Mouse (Mus musculus): ENCODE data around the gene Opa3. TPM values are rescaled to one million over a fixed set of nuclear protein-coding genes. Genes with fewer than 3 reads are reported as not detected.

The Opa3 gene
- polyA plus RNA-seq, 1 experiment from 2014 or later: 17.3 TPM

DNA sequence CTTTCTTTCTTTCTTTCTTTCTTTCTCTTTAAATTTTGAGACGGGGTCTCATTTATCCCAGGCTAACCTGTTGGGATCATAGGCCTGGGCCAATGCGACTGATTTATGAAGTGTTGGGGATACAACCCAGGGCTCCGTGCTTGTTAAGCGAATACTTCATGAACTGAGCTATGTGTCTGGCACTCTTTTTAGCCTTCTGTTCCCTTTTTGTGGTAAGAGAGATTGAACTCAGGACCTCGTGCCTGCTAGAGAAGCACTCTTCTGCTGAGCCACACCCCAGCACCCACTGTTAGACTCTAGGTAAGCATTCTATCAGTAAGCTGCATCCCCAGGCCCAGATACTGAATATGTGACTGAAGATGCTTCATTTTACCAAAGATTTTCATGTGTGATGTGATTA, 10.6 kb upstream of the Opa3 start:
- DNase-seq (no peak), ATAC-seq (ENCODE audit: low read depth) (no peak)
- Histone ChIP-seq H3K4me3 (replicated peaks) (no peak overlapping the region), H3K9me3 (replicated peaks) (no peaks in the 10 kb centered on the region), H3K36me3 (no peaks in the 10 kb centered on the region), H3K9ac (no peak overlapping the region), H3K27me3 (peaks cover 55% of the 10 kb centered on the region), H3K4me1 (replicated peaks) (peaks cover 11% of the 10 kb centered on the region), H3K27ac (no peak overlapping the region), H3K4me2 (no peak overlapping the region)
- 21% methylated on average over 5 of the region's 5 CpGs for WGBS (ENCODE audit: insufficient replicate concordance)

DNA sequence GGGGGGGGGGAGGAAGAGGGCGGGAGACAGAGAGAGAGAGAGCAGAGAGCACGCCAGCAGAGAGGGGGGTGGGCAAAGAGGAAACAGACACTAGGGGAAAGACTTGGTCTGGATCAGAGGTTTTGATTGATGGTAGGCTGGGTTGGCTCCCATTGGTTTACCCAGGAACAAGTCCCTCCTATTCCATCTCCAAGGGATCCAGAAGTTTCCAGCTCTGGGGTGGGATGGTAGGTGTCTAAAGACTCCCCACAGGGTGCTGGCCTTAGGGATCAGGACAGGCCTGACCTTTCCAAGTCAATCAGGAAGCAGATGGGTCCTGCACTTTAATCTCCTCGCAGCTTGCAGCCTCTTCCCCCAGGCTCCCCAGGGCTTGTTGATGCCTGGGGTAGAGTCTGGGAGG, 10.2 kb upstream of the Opa3 start:
- ATAC-seq (ENCODE audit: low read depth) (peak; percentile 25; the same call in 1 of the 2 replicates), DNase-seq (no peak)
- Histone ChIP-seq H3K27me3 (peaks cover 51% of the 10 kb centered on the region), H3K4me2 (no peak overlapping the region), H3K27ac (no peak overlapping the region), H3K4me1 (replicated peaks) (peaks cover 9% of the 10 kb centered on the region), H3K4me3 (replicated peaks) (no peak overlapping the region), H3K36me3 (no peaks in the 10 kb centered on the region), H3K9me3 (replicated peaks) (no peaks in the 10 kb centered on the region), H3K9ac (no peak overlapping the region)
- WGBS (ENCODE audit: insufficient replicate concordance): 0% methylated on average over 2 of the region's 3 CpGs

DNA sequence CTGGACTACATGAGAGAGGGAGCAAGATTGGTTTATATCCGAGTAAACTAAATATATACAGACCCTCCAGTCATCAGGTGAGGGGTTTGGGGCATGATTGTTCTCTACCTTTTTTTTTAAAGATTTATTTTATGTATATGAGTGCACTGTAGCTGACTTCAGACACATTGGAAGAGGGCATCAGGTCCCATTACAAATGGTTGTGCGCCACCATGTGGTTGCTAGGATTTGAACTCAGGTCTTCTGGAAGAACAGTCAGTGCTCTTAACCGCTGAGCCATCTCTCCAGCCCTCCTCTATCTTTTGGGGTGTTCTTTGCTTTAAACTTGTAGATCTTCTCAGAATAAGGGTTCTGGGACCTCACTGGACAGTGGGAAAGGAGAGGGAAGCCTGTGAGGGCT, 8.1 kb upstream of the Opa3 start:
- Histone ChIP-seq H3K27me3 (peaks cover 30% of the 10 kb centered on the region), H3K9ac (no peak overlapping the region), H3K27ac (no peak overlapping the region), H3K4me1 (replicated peaks) (peaks cover 30% of the 10 kb centered on the region), H3K4me3 (replicated peaks) (no peak overlapping the region), H3K9me3 (replicated peaks) (no peaks in the 10 kb centered on the region), H3K4me2 (no peak overlapping the region), H3K36me3 (peaks cover 7% of the 10 kb centered on the region; the same call in 1 of the 2 replicates)
- 65% methylated on average over 3 of the region's 3 CpGs for WGBS (ENCODE audit: insufficient replicate concordance)
- DNase-seq (no peak), ATAC-seq (ENCODE audit: low read depth) (no peak)

DNA sequence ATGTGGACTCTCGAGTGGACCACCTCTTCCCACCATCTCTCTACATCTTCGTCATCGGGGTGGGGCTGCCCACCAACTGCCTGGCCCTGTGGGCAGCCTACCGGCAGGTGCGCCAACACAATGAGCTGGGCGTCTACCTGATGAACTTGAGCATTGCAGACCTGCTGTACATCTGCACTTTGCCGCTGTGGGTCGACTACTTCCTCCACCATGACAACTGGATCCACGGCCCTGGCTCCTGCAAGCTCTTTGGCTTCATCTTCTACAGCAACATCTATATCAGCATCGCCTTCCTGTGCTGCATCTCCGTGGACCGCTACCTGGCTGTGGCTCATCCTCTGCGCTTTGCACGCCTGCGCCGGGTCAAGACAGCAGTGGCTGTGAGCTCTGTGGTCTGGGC, 5.9 kb upstream of the Opa3 start:
- H3K4me1 ChIP-seq (replicated peaks): peaks cover 51% of the 10 kb centered on the region

DNA sequence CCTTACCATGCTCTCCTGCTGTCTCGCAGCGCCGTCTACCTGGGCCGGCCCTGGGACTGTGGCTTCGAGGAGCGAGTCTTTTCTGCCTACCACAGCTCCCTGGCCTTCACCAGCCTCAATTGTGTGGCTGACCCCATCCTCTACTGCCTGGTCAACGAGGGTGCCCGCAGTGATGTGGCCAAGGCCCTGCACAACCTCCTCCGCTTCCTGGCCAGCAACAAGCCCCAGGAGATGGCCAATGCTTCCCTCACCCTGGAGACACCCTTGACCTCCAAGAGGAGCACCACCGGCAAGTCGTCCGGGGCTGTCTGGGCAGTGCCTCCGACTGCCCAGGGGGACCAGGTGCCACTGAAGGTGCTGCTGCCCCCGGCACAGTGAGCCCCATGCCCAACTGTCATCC, 5.3 kb upstream of the Opa3 start:
- Histone ChIP-seq H3K9ac (no peak overlapping the region), H3K4me2 (no peak overlapping the region), H3K9me3 (replicated peaks) (no peaks in the 10 kb centered on the region), H3K27me3 (peaks cover 12% of the 10 kb centered on the region), H3K4me3 (replicated peaks) (no peak overlapping the region), H3K4me1 (replicated peaks) (peaks cover 48% of the 10 kb centered on the region), H3K36me3 (peaks cover 16% of the 10 kb centered on the region), H3K27ac (no peak overlapping the region)
- DNase-seq (no peak), ATAC-seq (ENCODE audit: low read depth) (no peak)
- WGBS (ENCODE audit: insufficient replicate concordance): 84% methylated on average over 14 of the region's 14 CpGs

More for the DNA sequence above, 5.9 kb upstream of the Opa3 start:
- ATAC-seq (ENCODE audit: low read depth) (no peak), DNase-seq (no peak)
- Histone ChIP-seq H3K4me3 (replicated peaks) (no peak overlapping the region), H3K9me3 (replicated peaks) (no peaks in the 10 kb centered on the region), H3K27me3 (peaks cover 17% of the 10 kb centered on the region), H3K9ac (no peak overlapping the region), H3K36me3 (peaks cover 16% of the 10 kb centered on the region), H3K4me2 (no peak overlapping the region), H3K27ac (no peak overlapping the region)
- WGBS (ENCODE audit: insufficient replicate concordance): 87% methylated on average over 16 of the region's 16 CpGs

DNA sequence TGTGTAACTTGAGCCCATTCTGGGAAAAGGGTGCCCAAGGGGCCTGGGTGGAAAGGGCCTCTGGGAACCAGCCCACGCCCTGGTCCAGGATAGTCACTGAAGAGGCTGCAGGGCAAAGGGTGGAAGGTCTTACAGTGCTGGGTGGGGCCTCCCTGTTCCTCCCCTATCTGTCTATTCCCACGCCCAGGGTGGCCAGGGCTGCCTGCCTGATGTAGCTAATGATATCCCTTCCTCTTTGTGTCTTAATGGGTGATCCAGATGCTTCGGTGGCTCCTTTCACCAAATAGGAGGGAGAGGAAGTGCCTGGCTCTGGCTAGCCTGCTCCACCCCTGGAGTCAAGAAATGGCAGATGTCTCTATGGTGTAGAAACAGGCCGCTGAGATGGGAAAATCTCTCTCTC, 3.2 kb upstream of the Opa3 start:
- H3K4me1 ChIP-seq (replicated peaks): peaks cover 50% of the 10 kb centered on the region
- H3K4me3 ChIP-seq (replicated peaks): peak overlapping the region; percentile 23
- peak overlapping the region; percentile 92 for H3K27ac ChIP-seq
- WGBS (ENCODE audit: insufficient replicate concordance): 31% methylated on average over 4 of the region's 4 CpGs
- peak; percentile 50 for ATAC-seq (ENCODE audit: low read depth)
- H3K4me2 ChIP-seq: peak overlapping the region; percentile 87
- H3K36me3 ChIP-seq: peaks cover 16% of the 10 kb centered on the region
- H3K9me3 ChIP-seq (replicated peaks): no peaks in the 10 kb centered on the region
- H3K9ac ChIP-seq: peak overlapping the region; percentile 64
- 0 out of 2 replicates have a peak, but pooled peaks cover 3% of the 10 kb centered on the region for H3K27me3 ChIP-seq
- DNase-seq: no peak

DNA sequence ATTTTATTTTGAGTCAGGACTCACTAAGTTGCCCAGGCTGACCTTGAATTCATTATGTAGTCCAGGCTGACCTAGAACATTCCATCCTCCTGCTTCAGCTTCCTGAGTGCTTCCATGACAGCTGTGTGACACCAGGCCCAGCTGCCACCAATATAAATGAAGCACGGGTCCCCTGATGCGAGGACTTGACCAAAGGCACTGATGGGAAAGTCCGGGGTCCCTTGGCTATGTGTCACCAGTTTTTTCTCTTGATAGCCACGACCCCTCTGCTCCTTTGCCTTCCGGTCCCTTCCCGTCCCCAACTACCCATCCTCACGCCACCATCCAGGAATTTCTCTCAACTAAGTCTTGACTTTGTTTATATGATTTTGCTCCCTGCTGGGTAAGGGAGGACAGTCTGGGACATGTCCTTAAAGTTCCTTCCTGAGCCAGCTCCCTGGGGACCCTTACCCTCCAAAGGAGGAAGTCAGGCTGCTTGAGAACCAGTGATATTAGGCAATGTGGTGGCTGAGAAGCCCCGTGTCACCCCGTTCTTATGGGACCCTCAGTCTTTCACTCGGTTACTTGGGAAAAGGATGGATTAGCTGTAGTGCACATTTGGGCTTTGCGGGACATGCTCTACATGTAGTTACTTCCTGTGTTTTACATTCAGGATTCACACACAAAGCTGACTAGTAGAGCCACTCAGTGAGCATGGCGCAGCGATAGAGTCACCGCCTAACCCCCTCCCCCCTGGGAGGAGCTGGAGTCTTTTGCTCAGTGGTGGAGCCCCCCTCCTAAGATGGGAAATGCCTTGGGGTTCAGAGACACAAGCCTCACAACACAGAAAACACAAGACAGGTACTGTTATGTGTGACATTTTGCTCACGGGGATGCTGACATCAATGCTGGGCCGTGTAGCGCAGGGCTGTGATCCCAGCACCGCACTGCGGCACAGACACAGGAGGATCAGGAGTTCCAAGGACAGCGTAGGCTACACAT, 1.0 kb upstream of the Opa3 start:
- no peaks in the 10 kb centered on the region for H3K27me3 ChIP-seq
- H3K4me2 ChIP-seq: peak overlapping the region; percentile 87
- peak overlapping the region; percentile 100 for H3K27ac ChIP-seq
- no peaks in the 10 kb centered on the region for H3K9me3 ChIP-seq (replicated peaks)
- ATAC-seq (ENCODE audit: low read depth): peak; percentile 6; the same call in 1 of the 2 replicates
- peak overlapping the region; percentile 90 for H3K9ac ChIP-seq
- H3K36me3 ChIP-seq: peaks cover 26% of the 10 kb centered on the region
- DNase-seq: no peak
- H3K4me3 ChIP-seq (replicated peaks): peak overlapping the region; percentile 76
- peaks cover 72% of the 10 kb centered on the region for H3K4me1 ChIP-seq (replicated peaks)
- 12% methylated on average over 20 of the region's 20 CpGs for WGBS (ENCODE audit: insufficient replicate concordance)

DNA sequence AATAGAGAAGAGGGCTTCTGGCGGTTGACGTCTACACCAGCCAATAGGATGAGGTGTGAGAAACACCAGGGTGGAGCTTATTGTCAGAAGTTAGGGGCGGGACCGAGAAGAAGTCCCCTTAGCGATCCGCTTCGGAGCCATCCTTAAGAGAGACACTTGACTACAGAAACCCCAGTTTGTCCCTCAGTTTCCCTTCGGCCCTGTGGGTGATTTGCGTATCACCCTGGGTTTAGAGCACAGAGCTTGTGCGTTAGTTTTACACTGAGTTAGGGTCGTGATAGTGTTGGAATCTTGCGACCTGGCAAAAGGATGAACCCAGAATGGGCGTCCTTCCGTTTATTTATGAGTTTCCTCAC, 637 bp downstream of the Opa3 start:
- ATAC-seq (ENCODE audit: low read depth) (no peak), DNase-seq (peak; percentile 24)
- peaks cover 36% of the 10 kb centered on the region for H3K36me3 ChIP-seq
- no peaks in the 10 kb centered on the region for H3K9me3 ChIP-seq (replicated peaks)
- H3K4me2 ChIP-seq: peak overlapping the region; percentile 83
- H3K27me3 ChIP-seq: no peaks in the 10 kb centered on the region
- H3K4me3 ChIP-seq (replicated peaks): peak overlapping the region; percentile 76
- peak overlapping the region; percentile 94 for H3K27ac ChIP-seq
- H3K4me1 ChIP-seq (replicated peaks): peaks cover 68% of the 10 kb centered on the region
- peak overlapping the region; percentile 90 for H3K9ac ChIP-seq
- 0% methylated on average over 14 of the region's 14 CpGs for WGBS (ENCODE audit: insufficient replicate concordance)

DNA sequence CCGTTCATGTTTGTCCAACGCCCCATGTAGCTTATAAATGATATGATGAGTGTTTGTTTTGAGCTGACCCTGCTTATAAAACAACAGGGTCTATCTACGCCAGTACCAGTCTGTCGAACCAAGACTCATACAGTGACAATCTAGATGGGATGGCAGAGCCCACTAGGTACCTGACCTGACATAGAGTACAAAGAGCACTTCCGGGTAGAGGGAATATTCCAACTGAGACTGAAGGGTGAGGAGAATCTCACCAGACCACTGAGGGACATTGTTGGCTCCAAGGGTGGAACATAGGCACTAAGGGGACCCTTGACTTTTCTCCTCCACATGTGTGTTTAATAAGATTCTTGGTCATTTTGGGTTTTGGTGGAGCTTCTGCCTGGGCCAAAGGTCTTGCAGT, 1.3 kb downstream of the Opa3 start:
- Histone ChIP-seq H3K9me3 (replicated peaks) (no peaks in the 10 kb centered on the region), H3K4me2 (peak overlapping the region; percentile 83), H3K9ac (peak overlapping the region; percentile 90), H3K27me3 (no peaks in the 10 kb centered on the region), H3K27ac (peak overlapping the region; percentile 94), H3K4me3 (replicated peaks) (peak overlapping the region; percentile 76), H3K36me3 (peaks cover 37% of the 10 kb centered on the region), H3K4me1 (replicated peaks) (peaks cover 64% of the 10 kb centered on the region)
- no peak for DNase-seq
- ATAC-seq (ENCODE audit: low read depth): no peak
- 33% methylated on average over 5 of the region's 5 CpGs for WGBS (ENCODE audit: insufficient replicate concordance)

DNA sequence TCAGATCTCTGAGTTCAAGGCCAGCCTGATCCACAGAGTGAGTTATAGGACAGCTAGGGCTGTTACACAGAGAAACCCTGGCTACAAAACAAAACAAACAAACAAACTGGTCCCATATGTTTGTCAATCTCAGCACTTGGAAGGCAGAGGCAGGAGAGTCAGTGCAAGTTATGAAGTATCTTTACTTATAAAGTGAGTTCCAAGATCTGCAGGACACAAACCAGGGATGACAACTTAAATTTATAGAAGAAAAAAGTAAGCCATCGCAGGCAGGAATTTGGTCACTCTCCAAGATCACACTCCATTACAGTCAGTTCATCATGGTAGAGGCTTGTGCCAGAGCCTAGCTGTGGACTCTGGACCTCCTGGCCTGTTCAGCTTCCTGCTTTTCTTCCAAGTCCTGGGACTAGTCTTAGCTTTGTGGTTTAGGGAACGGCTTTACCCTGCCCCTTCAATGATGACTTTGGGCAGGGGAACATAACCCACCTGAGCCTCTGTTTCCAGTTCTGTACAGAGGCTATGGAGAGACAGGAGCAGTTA, 2.0 kb downstream of the Opa3 start:
- H3K4me3 ChIP-seq (replicated peaks): peak overlapping the region; percentile 76

DNA sequence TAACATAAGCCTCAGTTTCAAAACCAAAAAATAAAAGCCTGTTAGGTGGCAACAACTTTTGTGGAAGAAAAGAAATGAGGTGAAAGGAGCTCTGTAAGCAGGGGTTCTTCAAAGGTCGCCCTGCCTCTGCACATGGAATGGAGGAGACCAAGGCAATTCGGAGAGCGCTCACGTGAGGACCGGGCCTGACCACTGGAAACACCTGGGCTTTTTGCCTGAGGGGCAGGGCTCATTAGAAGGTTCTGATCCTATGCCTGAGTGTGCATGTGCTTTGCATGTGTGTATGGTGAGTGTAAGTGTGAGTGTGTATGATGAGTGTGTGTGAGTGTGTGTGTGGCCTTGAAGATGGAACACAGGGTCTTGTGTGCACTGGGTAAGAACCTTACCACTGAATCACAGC, 2.8 kb downstream of the Opa3 start:
- no peak for ATAC-seq (ENCODE audit: low read depth)
- DNase-seq: no peak

More for the DNA sequence above, 2.0 kb downstream of the Opa3 start:
- H3K27me3 ChIP-seq: no peaks in the 10 kb centered on the region
- no peak for DNase-seq
- peaks cover 37% of the 10 kb centered on the region for H3K36me3 ChIP-seq
- H3K9ac ChIP-seq: peak overlapping the region; percentile 90
- no peak for ATAC-seq (ENCODE audit: low read depth)
- H3K4me2 ChIP-seq: peak overlapping the region; percentile 83
- H3K27ac ChIP-seq: peak overlapping the region; percentile 94; the same call in 1 of the 2 replicates
- no peaks in the 10 kb centered on the region for H3K9me3 ChIP-seq (replicated peaks)
- WGBS (ENCODE audit: insufficient replicate concordance): 85% methylated on average over 2 of the region's 2 CpGs
- H3K4me1 ChIP-seq (replicated peaks): peaks cover 64% of the 10 kb centered on the region

More for the DNA sequence above, 2.8 kb downstream of the Opa3 start:
- Histone ChIP-seq H3K4me1 (replicated peaks) (peaks cover 64% of the 10 kb centered on the region), H3K4me2 (no peak overlapping the region), H3K9me3 (replicated peaks) (no peaks in the 10 kb centered on the region), H3K36me3 (peaks cover 29% of the 10 kb centered on the region), H3K27ac (0 out of 2 replicates have a peak overlapping the region, but pooled peaks have one; percentile 7), H3K4me3 (replicated peaks) (no peak overlapping the region), H3K9ac (0 out of 2 replicates have a peak overlapping the region, but pooled peaks have one; percentile 18), H3K27me3 (no peaks in the 10 kb centered on the region)
- WGBS (ENCODE audit: insufficient replicate concordance): 92% methylated on average over 5 of the region's 5 CpGs

Data from liver, embryonic 13.5 days (tissue).